Mouse (Mus musculus) heart, adult 8-10 months (tissue): ENCODE results near the gene Ly6g5b. TPM values are rescaled to one million over a fixed set of nuclear protein-coding genes. Genes with fewer than 3 reads are reported as not detected.

Experiments
- DNase-seq: peaks from one replicate; pipeline ENCODE4 v3.0.0; 2022; ENCODE audit warnings: low spot score
- total RNA-seq, 4 experiments: library from RNA; stranded (reverse); gene quantifications; 2 replicates each; pipeline ENCODE4 v1.2.4; 2022

The Ly6g5b gene
- total RNA-seq, 4 experiments from 2014 or later = not detected

DNA sequence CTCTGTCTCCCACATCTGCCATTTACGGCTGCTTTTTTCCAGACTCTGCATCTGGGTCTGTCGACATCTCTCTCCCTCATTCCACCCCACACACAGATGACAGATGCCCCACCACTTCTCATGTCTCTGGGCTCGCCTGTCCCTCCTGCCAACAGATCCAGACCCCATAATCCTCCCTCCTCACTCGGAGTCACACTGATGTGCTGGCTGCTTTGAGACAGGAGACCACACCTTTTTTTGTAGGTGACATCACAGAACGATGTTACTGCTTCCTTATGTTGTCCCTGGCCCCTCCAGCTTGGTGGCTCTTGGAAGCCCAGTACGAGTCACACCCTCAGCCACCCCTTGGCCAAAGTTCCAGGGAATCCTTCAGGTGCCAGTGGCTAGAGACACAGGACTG is 35.0 kb downstream of the Ly6g5b start:
- no peak for DNase-seq

DNA sequence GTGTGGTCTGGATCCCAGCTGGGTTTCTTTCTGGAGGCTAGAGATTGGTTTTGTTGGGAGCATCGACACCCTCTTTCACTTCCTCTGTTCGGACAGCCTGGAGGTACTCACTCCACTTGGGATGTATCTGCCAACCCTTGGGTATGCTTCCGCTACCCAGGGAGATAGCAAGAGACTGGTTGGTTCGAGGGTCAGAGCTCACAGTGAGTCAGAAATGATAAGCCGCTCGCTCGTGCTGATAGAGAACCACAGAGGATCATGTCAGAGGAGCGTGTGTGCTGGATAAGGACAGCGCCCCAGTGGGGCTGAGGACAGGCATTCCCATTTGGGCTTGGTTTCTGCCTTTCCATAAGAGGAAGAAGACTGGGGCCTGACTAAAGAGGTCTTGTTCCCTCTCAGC is 35.5 kb downstream of the Ly6g5b start:
- no peak for DNase-seq

GRCm38 (mm10) chr17:35077786-35078233 is 37.4 kb downstream of the Ly6g5b start, which contains the start of gene Ly6g6d:
TSS of gene Ly6g6d (minus strand) at chr17:35078065.
- DNase-seq = no peak

DNA sequence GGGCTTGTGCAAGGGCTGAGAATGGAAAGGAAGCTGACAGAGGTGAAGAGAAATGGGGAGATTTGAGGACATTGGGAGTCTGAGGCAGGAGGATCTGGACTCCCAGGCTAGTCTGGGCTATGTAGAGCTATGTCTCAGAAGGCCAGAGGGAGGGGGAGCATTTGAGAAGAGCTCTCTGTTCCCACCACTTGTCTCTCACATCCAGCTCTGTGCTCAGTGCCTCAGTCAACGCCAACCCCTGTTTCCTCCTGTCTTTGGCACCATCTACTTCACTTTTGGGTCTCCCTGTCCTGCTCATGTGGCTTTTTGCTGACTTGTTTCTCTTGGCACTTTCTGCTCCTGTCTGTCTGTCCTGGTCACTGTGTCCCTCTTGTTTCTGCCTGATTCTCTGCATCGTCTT is 37.9 kb downstream of the Ly6g5b start:
- DNase-seq = no peak

DNA sequence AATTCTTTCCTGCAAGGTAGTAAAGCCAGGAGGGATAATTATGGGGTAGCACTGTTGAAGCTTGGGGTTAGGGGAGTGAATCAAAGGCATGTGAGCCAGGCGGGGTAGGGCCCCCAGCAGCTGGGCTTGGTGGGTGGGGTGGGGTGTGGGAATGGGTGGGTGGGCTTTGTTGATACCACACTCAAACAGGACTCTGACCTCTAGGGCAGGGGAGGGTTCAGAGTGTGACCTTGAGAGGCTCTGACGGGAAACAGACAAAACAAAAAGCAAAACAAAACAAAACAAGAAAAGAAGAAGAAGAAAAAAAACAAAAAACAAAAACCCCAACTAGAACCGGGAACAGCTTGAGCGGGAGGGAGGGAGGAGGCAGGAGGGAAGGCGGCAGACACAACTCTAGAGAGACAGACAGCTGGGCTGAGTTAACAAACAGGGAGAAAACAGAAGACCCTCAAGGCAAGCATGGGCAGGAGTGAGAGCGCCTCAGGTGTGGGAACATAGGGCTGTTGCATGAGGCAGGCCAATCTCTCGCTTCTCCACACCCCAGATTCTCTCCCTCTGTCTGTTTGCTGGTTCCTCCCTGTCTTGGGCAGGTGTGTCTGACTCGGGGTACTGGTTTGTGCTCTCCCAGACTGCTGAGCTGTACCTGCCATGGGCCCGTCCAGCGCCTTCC is 38.6 kb downstream of the Ly6g5b start, which contains the start of gene Ly6g6e:
Gene Ly6g6e, plus strand, starts transcription at position 396 of the 670 bp plus-strand sequence.
- DNase-seq = no peak

- no peak for DNase-seq
Measured at GRCm38 (mm10) chr17:35074097-35074496, 41.1 kb downstream of the Ly6g5b start.

GRCm38 (mm10) chr17:35071454-35071853 is 43.8 kb downstream of the Ly6g5b start:
- no peak for DNase-seq

DNA sequence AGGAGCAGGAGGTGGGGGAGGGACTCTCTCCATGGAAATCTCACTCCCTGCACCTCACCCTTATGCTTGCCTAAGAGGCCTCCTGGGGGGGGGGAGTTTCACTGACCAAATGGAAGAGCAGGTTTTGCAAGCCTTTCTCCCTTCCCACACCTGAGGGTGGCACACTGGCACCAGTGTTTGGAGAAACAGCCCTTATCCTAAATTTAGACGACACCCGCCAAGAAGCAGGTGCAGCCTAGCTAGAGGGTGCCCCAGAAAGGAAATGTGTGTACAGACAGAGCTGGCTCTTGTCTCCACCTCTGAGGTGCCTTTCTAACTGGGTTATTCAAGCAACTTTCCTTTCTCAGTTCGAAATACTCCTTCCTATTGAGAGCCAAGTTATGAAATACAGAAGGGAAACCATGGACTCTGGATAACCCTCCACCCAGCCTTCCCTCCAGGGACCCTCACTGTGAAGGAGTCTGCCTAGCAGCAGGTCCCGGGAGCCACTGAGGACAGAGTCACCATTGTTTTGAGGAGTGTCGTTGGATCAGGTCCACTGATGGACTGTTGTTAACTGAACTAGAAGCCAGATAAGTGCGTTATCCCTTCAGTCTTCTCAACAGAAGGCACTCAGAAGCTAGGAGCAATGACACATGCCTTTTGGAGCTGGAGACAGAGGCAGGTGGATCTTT is 44.5 kb downstream of the Ly6g5b start:
- DNase-seq = no peak

- no peak for DNase-seq
Measured at GRCm38 (mm10) chr17:35068213-35068914, 46.9 kb downstream of the Ly6g5b start.

DNA sequence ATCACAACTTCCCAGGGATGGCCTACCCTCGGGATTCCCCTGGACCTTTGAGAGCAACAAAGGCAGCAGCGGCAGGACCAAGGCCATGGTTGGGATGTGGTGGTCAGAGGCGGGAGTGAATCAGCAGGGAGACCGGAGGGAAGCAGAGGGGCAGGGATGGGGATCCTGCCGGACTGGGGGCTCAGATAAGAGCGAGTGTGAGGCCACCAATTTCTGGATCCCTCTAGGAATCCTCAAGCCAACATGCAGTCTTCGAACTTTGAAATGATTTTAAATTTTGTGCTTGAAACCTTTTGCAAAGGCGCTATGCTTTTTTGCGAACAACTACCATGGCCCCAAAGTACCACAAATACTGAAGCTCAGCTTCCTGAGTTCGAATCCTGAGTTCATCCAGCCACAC is 49.1 kb downstream of the Ly6g5b start, which contains the start of gene Mpig6b:
Gene Mpig6b, minus strand, starts transcription at position 101 of the 400 bp plus-strand sequence.
- no peak for DNase-seq

DNA sequence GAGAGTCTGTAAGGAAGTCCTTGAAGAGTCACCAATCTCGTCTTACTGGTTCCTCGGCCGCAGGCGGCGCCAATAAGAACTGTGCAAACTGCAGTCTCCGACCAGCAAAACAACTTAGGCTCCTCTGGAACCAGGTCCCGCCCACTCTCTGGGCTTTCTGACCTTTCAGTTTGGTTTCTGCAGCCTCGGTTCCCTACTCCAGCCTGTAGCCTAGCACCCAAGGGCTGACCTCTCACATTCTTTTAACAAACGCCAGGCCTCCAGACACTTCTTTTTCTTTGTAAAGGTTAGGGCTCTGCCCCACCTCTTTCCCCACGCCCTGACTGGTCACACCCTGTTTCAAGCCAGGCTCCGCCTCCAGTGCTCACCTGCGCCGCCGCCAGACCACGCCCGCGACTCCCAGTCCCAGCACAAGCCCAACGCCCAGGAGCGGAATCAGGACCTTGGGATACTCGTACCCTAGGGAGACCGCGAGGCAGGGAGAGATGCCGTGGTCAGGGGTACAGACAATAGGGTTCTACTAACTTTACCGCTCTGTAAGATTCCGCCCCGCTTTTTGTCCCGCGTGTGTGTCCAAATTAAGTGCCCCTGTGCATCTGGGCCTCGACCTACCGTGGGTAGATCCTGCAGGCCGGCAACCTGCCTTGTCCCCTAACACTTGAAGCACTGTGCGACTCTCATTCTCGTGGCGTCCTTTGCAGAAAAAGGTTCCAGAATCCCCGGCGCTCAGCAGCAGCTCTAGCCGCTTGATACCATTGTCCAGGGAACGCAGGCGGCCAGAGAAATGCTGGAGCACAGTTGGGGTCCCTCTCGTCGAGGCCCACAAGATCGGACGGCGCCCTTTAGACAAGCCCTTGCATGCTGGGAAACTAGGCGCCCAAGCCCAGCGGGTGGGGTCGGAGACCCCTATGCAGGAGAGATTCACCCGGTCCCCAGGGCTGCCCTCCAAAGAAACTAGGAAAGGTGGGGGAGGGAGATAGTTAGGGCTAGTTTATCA is 50.0 kb downstream of the Ly6g5b start, which contains the start of gene Ly6g6c:
Gene Ly6g6c, plus strand, starts transcription at position 438 of the 997 bp plus-strand sequence.
- peak; percentile 49 for DNase-seq

GRCm38 (mm10) chr17:35064378-35064877 is 50.8 kb downstream of the Ly6g5b start:
- no peak for DNase-seq

Other genes with a start within 250 kb of the Ly6g5b start
- 1 to 10 TPM; 8.5 to 9.9 (median 9.1) TPM for gene Zbtb12, start 235.9 kb downstream of the Ly6g5b start, total RNA-seq
- gene Gm20547, start 233.4 kb downstream of the Ly6g5b start, total RNA-seq = not detected
- 1 to 10 TPM; 1.8 to 4.1 (median 3.0) TPM for gene C2, start 217.2 kb downstream of the Ly6g5b start, total RNA-seq
- gene Ehmt2, start 217.0 kb downstream of the Ly6g5b start, total RNA-seq = 10 to 100 TPM; 41.5 to 45.8 (median 42.4) TPM
- gene Slc44a4, start 201.0 kb downstream of the Ly6g5b start, total RNA-seq = not detected
- 10 to 100 TPM; 13.0 to 16.1 (median 14.4) TPM for gene Neu1, start 184.2 kb downstream of the Ly6g5b start, total RNA-seq
- gene Hspa1b, start 156.2 kb downstream of the Ly6g5b start, total RNA-seq = 1 to 10 TPM; 1.4 to 5.5 (median 2.6) TPM
- not detected for gene Gm20481, start 145.5 kb downstream of the Ly6g5b start, total RNA-seq
- gene Hspa1a, start 143.3 kb downstream of the Ly6g5b start, total RNA-seq = 1 to 10 TPM; 1.8 to 7.5 (median 3.6) TPM
- gene Hspa1l, start 142.7 kb downstream of the Ly6g5b start, total RNA-seq = 10 to 100 TPM in 2 of 4 experiments, 1 to 10 TPM in 2; 8.7 to 13.3 (median 11.0) TPM
- 10 to 100 TPM; 17.5 to 21.7 (median 17.9) TPM for gene Lsm2, start 133.6 kb downstream of the Ly6g5b start, total RNA-seq
- 10 to 100 TPM; 28.3 to 31.4 (median 29.3) TPM for gene Vars, start 114.4 kb downstream of the Ly6g5b start, total RNA-seq
- gene Vwa7, start 98.8 kb downstream of the Ly6g5b start, total RNA-seq = 10 to 100 TPM; 12.0 to 18.5 (median 16.6) TPM
- gene Sapcd1, start 87.4 kb downstream of the Ly6g5b start, total RNA-seq = not detected
- gene Msh5, start 68.7 kb downstream of the Ly6g5b start, total RNA-seq = under 1 TPM in 2 of 4 experiments, not detected in 2; 0.33 to 0.56 TPM
- gene Clic1, start 65.5 kb downstream of the Ly6g5b start, total RNA-seq = 10 to 100 TPM; 21.6 to 33.8 (median 30.0) TPM
- gene Ddah2, start 56.4 kb downstream of the Ly6g5b start, total RNA-seq = 10 to 100 TPM; 13.5 to 22.7 (median 21.5) TPM
- gene Ly6g6c, start 50.0 kb downstream of the Ly6g5b start, total RNA-seq = not detected
- gene Mpig6b, start 49.2 kb downstream of the Ly6g5b start, total RNA-seq = 1 to 10 TPM in 1 of 4 experiments, under 1 TPM in 3; 0.34 to 1.0 (median 0.85) TPM
- gene Ly6g6e, start 38.5 kb downstream of the Ly6g5b start, total RNA-seq = not detected
- gene Ly6g6d, start 37.4 kb downstream of the Ly6g5b start, total RNA-seq = under 1 TPM in 3 of 4 experiments, not detected in 1; 0.69 to 0.95 (median 0.85) TPM
- gene Ly6g6f, start 29.8 kb downstream of the Ly6g5b start, total RNA-seq = under 1 TPM in 1 of 4 experiments, not detected in 3; 0.24 TPM
- gene Abhd16a, start 26.2 kb downstream of the Ly6g5b start, total RNA-seq = 10 to 100 TPM; 60.7 to 64.8 (median 62.3) TPM
- gene Ly6g5c, start 7.1 kb downstream of the Ly6g5b start, total RNA-seq = not detected
- gene Gpank1, start 6.0 kb upstream of the Ly6g5b start, total RNA-seq = 10 to 100 TPM in 1 of 4 experiments, 1 to 10 TPM in 3; 6.6 to 10.2 (median 8.2) TPM
- gene Csnk2b, start 6.6 kb upstream of the Ly6g5b start, total RNA-seq = 100 to 1,000 TPM; 152 to 184 (median 155) TPM
- 10 to 100 TPM; 27.8 to 33.4 (median 30.3) TPM for gene D17H6S53E, start 10.9 kb upstream of the Ly6g5b start, total RNA-seq
- gene Apom, start 16.6 kb upstream of the Ly6g5b start, total RNA-seq = under 1 TPM in 1 of 4 experiments, not detected in 3; 0.26 TPM
- gene Bag6, start 19.8 kb upstream of the Ly6g5b start, total RNA-seq = 100 to 1,000 TPM; 233 to 266 (median 242) TPM
- 100 to 1,000 TPM; 130 to 143 (median 140) TPM for gene Prrc2a, start 49.5 kb upstream of the Ly6g5b start, total RNA-seq
- gene Aif1, start 60.6 kb upstream of the Ly6g5b start, total RNA-seq = 1 to 10 TPM; 1.9 to 3.3 (median 2.4) TPM
- 1 to 10 TPM; 1.8 to 3.6 (median 2.6) TPM for gene Lst1, start 73.0 kb upstream of the Ly6g5b start, total RNA-seq
- gene Ltb, start 79.0 kb upstream of the Ly6g5b start, total RNA-seq = 1 to 10 TPM in 1 of 4 experiments, under 1 TPM in 3; 0.69 to 1.6 (median 0.80) TPM
- under 1 TPM; 0.25 to 0.97 (median 0.52) TPM for gene Tnf, start 86.6 kb upstream of the Ly6g5b start, total RNA-seq
- under 1 TPM in 1 of 4 experiments, not detected in 3; 0.44 TPM for gene Lta, start 89.9 kb upstream of the Ly6g5b start, total RNA-seq
- gene Gm16181, start 105.4 kb upstream of the Ly6g5b start, total RNA-seq = under 1 TPM in 1 of 4 experiments, not detected in 3; 0.72 TPM
- 1 to 10 TPM; 1.7 to 3.6 (median 1.9) TPM for gene Atp6v1g2, start 118.2 kb upstream of the Ly6g5b start, total RNA-seq
- 1 to 10 TPM; 8.2 to 9.4 (median 8.5) TPM for gene Nfkbil1, start 120.4 kb upstream of the Ly6g5b start, total RNA-seq
- 10 to 100 TPM; 76.7 to 92.1 (median 86.6) TPM for gene Ddx39b, start 126.3 kb upstream of the Ly6g5b start, total RNA-seq
- gene H2-D1, start 147.3 kb upstream of the Ly6g5b start, total RNA-seq = 100 to 1,000 TPM; 108 to 169 (median 117) TPM
- gene H2-Q1, start 205.0 kb upstream of the Ly6g5b start, total RNA-seq = 1 to 10 TPM in 3 of 4 experiments, under 1 TPM in 1; 0.53 to 1.5 (median 1.4) TPM
- 1 to 10 TPM in 2 of 4 experiments, under 1 TPM in 2; 0.84 to 1.3 (median 1.1) TPM for gene H2-Q2, start 226.8 kb upstream of the Ly6g5b start, total RNA-seq